Mouse (Mus musculus) CH12.LX (cell line): ENCODE results near the gene Teddm1b.

Source experiments
- CTCF ChIP-seq, 2 experiments: IDR thresholded peaks in 1 of 2; conservative IDR thresholded peaks in 1 of 2; 2 replicates each; pipeline ENCODE4 v1.5.1; 2011 to 2012; ENCODE audit warnings: low read depth in 2 of 2, low read length in 2 of 2, improper control_type of control experiment in 1 of 2, inconsistent platforms in 1 of 2, mild to moderate bottlenecking in 1 of 2, moderate library complexity in 1 of 2
- ELF1 ChIP-seq: IDR thresholded peaks from 2 replicates; pipeline ENCODE4 v1.6.1; 2014; ENCODE audit warnings: low read depth, mild to moderate bottlenecking, inconsistent platforms, low read length, improper control_type of control experiment
- EP300 ChIP-seq: IDR thresholded peaks from 2 replicates; pipeline ENCODE4 v1.6.1; 2011; ENCODE audit warnings: low read length, improper control_type of control experiment
- JUND ChIP-seq: conservative IDR thresholded peaks from 2 replicates; pipeline ENCODE4 v1.6.1; 2011; ENCODE audit warnings: low read depth, low read length, improper control_type of control experiment
- KAT2A ChIP-seq: IDR thresholded peaks from 2 replicates; pipeline ENCODE4 v1.6.1; 2012; ENCODE audit warnings: low read length, improper control_type of control experiment, inconsistent platforms; ENCODE audit not compliant: insufficient replicate concordance
- MXI1 ChIP-seq: IDR thresholded peaks from 2 replicates; pipeline ENCODE4 v1.6.1; 2011; ENCODE audit warnings: mild to moderate bottlenecking, low read depth, low read length, improper control_type of control experiment
- NRF1 ChIP-seq: IDR thresholded peaks from 2 replicates; pipeline ENCODE4 v1.6.1; 2014; ENCODE audit warnings: low read depth, mild to moderate bottlenecking, inconsistent platforms, low read length, improper control_type of control experiment, moderate library complexity
- POLR2A ChIP-seq: IDR thresholded peaks from 2 replicates; pipeline ENCODE4 v1.6.1; 2011; ENCODE audit warnings: low read depth, mild to moderate bottlenecking, improper control_type of control experiment, low read length
- POLR2AphosphoS2 ChIP-seq: IDR thresholded peaks from 2 replicates; pipeline ENCODE4 v1.6.1; 2011; ENCODE audit warnings: low read depth, low read length, improper control_type of control experiment
- RAD21 ChIP-seq: IDR thresholded peaks from 2 replicates; pipeline ENCODE4 v1.6.1; 2011; ENCODE audit warnings: low read depth, mild to moderate bottlenecking, low read length, improper control_type of control experiment, moderate library complexity
- RCOR1 ChIP-seq: conservative IDR thresholded peaks from 2 replicates; pipeline ENCODE4 v1.6.1; 2012; ENCODE audit warnings: low read depth, mild to moderate bottlenecking, inconsistent platforms, low read length, improper control_type of control experiment
- UBTF ChIP-seq: IDR thresholded peaks from 2 replicates; pipeline ENCODE4 v1.6.1; 2012; ENCODE audit warnings: low read depth, mild to moderate bottlenecking, inconsistent platforms, low read length, improper control_type of control experiment, moderate library complexity
- USF1 ChIP-seq: IDR thresholded peaks from 2 replicates; pipeline ENCODE4 v1.6.1; 2014; ENCODE audit warnings: low read depth, mild to moderate bottlenecking, inconsistent platforms, low read length, improper control_type of control experiment
- ZKSCAN1 ChIP-seq: IDR thresholded peaks from 2 replicates; pipeline ENCODE4 v1.6.1; 2012; ENCODE audit warnings: low read depth, inconsistent platforms, low read length, improper control_type of control experiment, borderline replicate concordance

DNA sequence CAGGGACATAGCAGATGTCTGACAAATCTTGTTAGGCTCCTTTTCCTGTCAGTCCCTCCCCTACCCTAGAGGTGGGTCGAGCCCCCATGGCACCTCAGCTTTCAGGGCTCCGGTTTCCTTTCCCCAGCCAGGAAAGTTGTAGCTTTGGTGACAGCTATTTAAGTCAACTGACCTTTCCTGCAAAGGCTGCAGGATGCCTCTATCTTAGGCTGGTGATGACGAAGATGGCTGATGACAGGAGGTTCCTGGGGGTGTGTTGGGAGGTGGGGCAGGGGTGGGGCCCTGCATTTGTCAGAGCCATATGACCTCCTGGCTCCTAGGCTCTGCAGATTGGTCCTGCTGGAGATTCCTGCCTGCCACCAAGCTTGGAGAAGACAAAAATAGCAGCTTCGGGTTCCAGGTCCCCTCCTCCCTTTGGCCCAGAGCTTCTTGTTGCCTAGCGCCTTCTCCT lies 48.5 kb downstream of the Teddm1b start:
- TF ChIP-seq ELF1 (no peak), KAT2A (no peak), POLR2A (no peak), JUND (no peak), POLR2AphosphoS2 (no peak), CTCF (conservative IDR thresholded peaks at IDR 0.05 in 1 of 2, IDR thresholded peaks at IDR 0.05 in 1 of 2; ENCODE audit: low read depth in 2 of 2, low read length in 2 of 2) (no peak), NRF1 (no peak), MXI1 (no peak), EP300 (no peak), USF1 (no peak), RCOR1 (no peak), UBTF (no peak), RAD21 (no peak), ZKSCAN1 (no peak)
